Mouse (Mus musculus) liver, embryonic 14.5 days (tissue): ENCODE measurements around the gene Plxna4. TPM values are rescaled to one million over a fixed set of nuclear protein-coding genes. Genes with fewer than 3 reads are reported as not detected.
A peak's percentile ranks its signal among the peaks of the same experiment; 100 is the strongest.
"Not testable (repeated sequence)": the region's sequence is repeated elsewhere in the genome, so short reads cannot be mapped to it uniquely, and the experiment has no call there.

ENCODE experiments used
- ATAC-seq: fragments of 200-750 bp; cut with Nextera tagmentation; 2 replicates; pipeline ENCODE4 v1.8.0; 2017; ENCODE audit warnings: moderate number of reproducible peaks, mild to moderate bottlenecking, moderate library complexity; ENCODE audit not compliant: insufficient read depth
- DNase-seq, 3 experiments: peaks; one replicate each; pipeline ENCODE4 v3.0.0-alpha.2; 2012 to 2013; ENCODE audit warnings: low read depth in 3 of 3, low spot score in 3 of 3
- H3K27ac ChIP-seq: fragments of 300-500 bp; sonication (generic); 2 replicates; pipeline ENCODE4 v1.5.1; 2014; ENCODE audit warnings: moderate library complexity, mild to moderate bottlenecking, control low read depth, inconsistent platforms
- H3K27me3 ChIP-seq: fragments of 300-500 bp; sonication (generic); 2 replicates; pipeline ENCODE4 v1.6.1; 2014; ENCODE audit warnings: mild to moderate bottlenecking, low read length, moderate library complexity; ENCODE audit not compliant: control insufficient read depth, insufficient read depth
- H3K36me3 ChIP-seq: fragments of 300-500 bp; sonication (generic); replicated peaks from 2 replicates; pipeline ENCODE4 v1.6.1; 2014; ENCODE audit warnings: low read depth; ENCODE audit not compliant: control insufficient read depth, insufficient read depth
- H3K4me1 ChIP-seq, 2 experiments: fragments of 200-500 bp in 1 of 2; fragments of 300-500 bp in 1 of 2; sonication (generic) in 1 of 2; replicated peaks; 2 replicates each; pipeline ENCODE4 v1.6.1; 2012 to 2014; ENCODE audit warnings: antibody characterized with exemption in 1 of 2, inconsistent platforms in 1 of 2, low read length in 1 of 2; ENCODE audit not compliant: control insufficient read depth in 2 of 2, insufficient read depth in 2 of 2
- H3K4me2 ChIP-seq: fragments of 300-500 bp; sonication (generic); 2 replicates; pipeline ENCODE4 v1.6.1; 2014; ENCODE audit warnings: low read depth, mild to moderate bottlenecking, control low read depth, moderate library complexity
- H3K4me3 ChIP-seq, 2 experiments: fragments of 200-500 bp in 1 of 2; fragments of 300-500 bp in 1 of 2; sonication (generic) in 1 of 2; 2 replicates each; pipeline ENCODE4 v1.5.1; 2012 to 2014; ENCODE audit warnings: low read depth in 2 of 2, low read length in 2 of 2, mild to moderate bottlenecking in 2 of 2, control low read depth in 1 of 2, inconsistent platforms in 1 of 2, moderate library complexity in 1 of 2; ENCODE audit not compliant: insufficient read depth in 1 of 2
- H3K9ac ChIP-seq: fragments of 300-500 bp; sonication (generic); replicated peaks from 2 replicates; pipeline ENCODE4 v1.6.1; 2014; ENCODE audit warnings: mild to moderate bottlenecking, control low read depth, moderate library complexity
- H3K9me3 ChIP-seq: fragments of 300-500 bp; sonication (generic); 2 replicates; pipeline ENCODE4 v1.6.1; 2016; ENCODE audit warnings: low read length, mixed read lengths; ENCODE audit not compliant: control insufficient read depth
- CTCF ChIP-seq: IDR thresholded peaks from 2 replicates; pipeline ENCODE4 v1.5.1; 2016; ENCODE audit warnings: antibody characterized with exemption, low read depth, control low read depth
- EP300 ChIP-seq: IDR thresholded peaks from 2 replicates; pipeline ENCODE4 v1.6.1; 2016; ENCODE audit warnings: antibody characterized with exemption, low read depth
- WGBS: fragments of 180-500 bp; shearing (Covaris S2); extraction: QIAGEN DNeasy Blood & Tissue Kit; methylation state at CpG from one replicate; pipeline ENCODE4 v1.1.7; 2014; ENCODE audit not compliant: insufficient replicate concordance; 5-methylcytosine and 5-hydroxymethylcytosine counted together
- polyA plus RNA-seq, 2 experiments: library from polyadenylated mRNA; depleted of rRNA in 1 of 2; stranded (reverse) in 1 of 2; unstranded in 1 of 2; fragments of >200 nt; fragmentation: Nextera tagmentation in 1 of 2; extraction: Ambion mirVana in 1 of 2; gene quantifications; 2 replicates each; pipeline versions ENCODE4 v1.2.1 to v1.2.3; 2012 to 2014

Plxna4 gene
- polyA plus RNA-seq, 2 experiments = 0.17 to 0.25 TPM

- Histone ChIP-seq H3K4me3 (no peak overlapping the region), H3K4me2 (no peak overlapping the region), H3K9me3 (no peaks in the 10 kb centered on the region), H3K27ac (no peak overlapping the region), H3K36me3 (no peaks in the 10 kb centered on the region), H3K9ac (no peak overlapping the region), H3K27me3 (no peaks in the 10 kb centered on the region), H3K4me1 (peaks cover 0 to 3% of the 10 kb centered on the region in 2 experiments; a peak in 1 of 4 replicates)
- TF ChIP-seq EP300 (no peak), CTCF (no peak)
- WGBS = 10% methylated on average over 1 of the region's 1 CpGs
- DNase-seq (no peak), ATAC-seq (0 out of 2 replicates have a peak, but pooled peaks have one; percentile 50)
These were observed 76.0 kb downstream of the Plxna4 start for GRCm38 (mm10) chr6:32512010-32512409.

DNA sequence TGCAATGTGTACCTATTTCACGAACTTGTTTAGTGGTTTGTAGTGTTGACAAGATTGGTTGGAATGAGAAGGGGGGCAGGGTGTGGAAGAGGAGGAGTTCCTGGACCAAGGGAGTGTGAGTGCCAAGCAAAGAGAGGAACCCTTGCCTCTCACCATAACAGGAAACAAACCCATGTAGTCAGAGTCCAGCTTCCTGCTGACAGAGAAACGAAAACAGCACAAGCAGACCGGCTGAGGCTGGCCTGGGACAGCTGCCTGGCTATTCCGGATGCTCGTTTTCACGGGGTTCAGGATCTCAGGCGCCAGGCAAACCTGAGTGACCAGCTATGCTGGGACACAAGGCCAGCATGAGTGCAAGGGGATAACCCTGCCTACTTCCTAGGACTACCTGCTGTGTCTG, 77.1 kb downstream of the Plxna4 start:
- Histone ChIP-seq H3K9me3 (no peaks in the 10 kb centered on the region), H3K27ac (no peak overlapping the region), H3K27me3 (no peaks in the 10 kb centered on the region), H3K36me3 (no peaks in the 10 kb centered on the region), H3K9ac (no peak overlapping the region), H3K4me3 (no peak overlapping the region), H3K4me2 (no peak overlapping the region), H3K4me1 (peaks cover 0 to 3% of the 10 kb centered on the region in 2 experiments; a peak in 1 of 4 replicates)
- TF ChIP-seq CTCF (no peak), EP300 (no peak)
- ATAC-seq (no peak), DNase-seq (no peak)
- WGBS = 18% methylated on average over 7 of the region's 7 CpGs

- Histone ChIP-seq H3K9me3 (no peaks in the 10 kb centered on the region), H3K4me1 (peaks cover 0 to 3% of the 10 kb centered on the region in 2 experiments; a peak in 1 of 4 replicates), H3K4me2 (no peak overlapping the region), H3K36me3 (no peaks in the 10 kb centered on the region), H3K9ac (no peak overlapping the region), H3K27ac (no peak overlapping the region), H3K27me3 (no peaks in the 10 kb centered on the region), H3K4me3 (no peak overlapping the region)
- 82% methylated on average over 1 of the region's 1 CpGs for WGBS
- ATAC-seq (no peak), DNase-seq (no peak)
- TF ChIP-seq EP300 (no peak), CTCF (no peak)
These were observed 77.5 kb downstream of the Plxna4 start for GRCm38 (mm10) chr6:32510491-32510890.

GRCm38 (mm10) chr6:32509046-32509445, 78.9 kb downstream of the Plxna4 start:
- H3K9ac ChIP-seq = no peak overlapping the region
- H3K4me1 ChIP-seq = peaks cover 0 to 3% of the 10 kb centered on the region in 2 experiments; a peak in 1 of 4 replicates
- no peaks in the 10 kb centered on the region for H3K36me3 ChIP-seq
- TF ChIP-seq EP300 = no peak
- TF ChIP-seq CTCF = no peak
- 54% methylated on average over 9 of the region's 9 CpGs for WGBS
- no peaks in the 10 kb centered on the region for H3K9me3 ChIP-seq
- H3K4me2 ChIP-seq = no peak overlapping the region
- no peaks in the 10 kb centered on the region for H3K27me3 ChIP-seq
- DNase-seq (no peak), ATAC-seq (no peak)
- no peak overlapping the region for H3K27ac ChIP-seq
- H3K4me3 ChIP-seq = no peak overlapping the region

GRCm38 (mm10) chr6:32504963-32505362, 83.0 kb downstream of the Plxna4 start:
- H3K9me3 ChIP-seq = no peaks in the 10 kb centered on the region
- 75% methylated on average over 5 of the region's 5 CpGs for WGBS

DNA sequence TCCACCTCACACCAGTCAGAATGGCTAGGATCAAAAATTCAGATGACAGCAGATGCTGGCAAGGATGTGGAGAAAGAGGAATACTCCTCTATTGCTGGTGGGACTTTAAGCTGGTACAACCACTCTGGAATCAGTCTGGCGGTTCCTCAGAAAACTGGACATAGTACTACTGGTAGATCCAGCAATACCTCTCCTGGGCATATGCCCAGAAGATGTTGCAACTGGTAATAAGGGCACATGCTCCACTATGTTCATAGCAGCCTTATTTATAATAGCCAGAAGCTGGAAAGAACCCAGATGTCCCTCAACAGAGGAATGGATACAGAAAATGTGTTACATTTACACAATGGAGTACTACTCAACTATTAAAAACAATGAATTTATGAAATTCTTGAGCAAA, 86.8 kb downstream of the Plxna4 start:
- H3K4me2 ChIP-seq, DNase-seq, H3K4me3 ChIP-seq, H3K4me1 ChIP-seq, H3K9me3 ChIP-seq, H3K27ac ChIP-seq, H3K9ac ChIP-seq, ATAC-seq, H3K27me3 ChIP-seq, H3K36me3 ChIP-seq: not testable (repeated sequence)
- 67% methylated on average over 1 of the region's 1 CpGs for WGBS

More at GRCm38 (mm10) chr6:32504963-32505362, 83.0 kb downstream of the Plxna4 start:
- Histone ChIP-seq H3K4me3 (no peak overlapping the region), H3K27ac (no peak overlapping the region), H3K9ac (no peak overlapping the region), H3K36me3 (no peaks in the 10 kb centered on the region), H3K4me1 (no peaks in the 10 kb centered on the region), H3K4me2 (no peak overlapping the region), H3K27me3 (no peaks in the 10 kb centered on the region)
- ATAC-seq (no peak), DNase-seq (no peak)
- no peak for TF ChIP-seq EP300
- TF ChIP-seq CTCF = no peak
